Mouse (Mus musculus) bone marrow macrophage, adult 2 months (primary cell): ENCODE data around the gene Fes.

Experiments
- CTCF ChIP-seq: IDR thresholded peaks from 2 replicates; pipeline ENCODE4 v1.5.1; 2012; ENCODE audit warnings: low read depth, mild to moderate bottlenecking, low read length, moderate library complexity
- POLR2A ChIP-seq: IDR thresholded peaks from 2 replicates; pipeline ENCODE4 v1.6.1; 2012; ENCODE audit warnings: mild to moderate bottlenecking, low read depth, low read length, borderline replicate concordance

DNA sequence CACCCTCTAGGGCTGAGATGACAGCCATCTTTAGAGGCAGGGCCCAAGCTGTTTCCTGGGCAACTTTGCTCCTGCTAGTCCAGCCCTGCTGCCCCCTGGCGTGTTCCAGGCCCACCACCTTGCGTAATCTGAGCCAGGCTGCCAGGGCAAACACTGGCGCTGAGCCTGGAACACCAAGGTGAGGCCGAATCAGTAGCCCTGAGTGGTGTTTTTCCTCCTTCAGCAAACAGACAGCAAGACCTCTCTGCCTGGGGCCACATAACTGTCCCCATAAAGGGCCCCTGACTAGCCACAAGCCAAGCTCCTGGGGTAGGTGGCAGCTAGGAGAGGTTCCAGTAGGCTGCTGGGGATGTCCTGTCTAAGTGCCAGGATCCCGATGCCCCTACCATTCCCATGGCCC, 12.4 kb upstream of the Fes start:
- TF ChIP-seq POLR2A, result no peak
- no peak for TF ChIP-seq CTCF
